Mouse (Mus musculus): ENCODE data around the gene 2410002F23Rik. TPM values are rescaled to one million over a fixed set of nuclear protein-coding genes. Genes with fewer than 3 reads are reported as not detected.
A peak's percentile ranks its signal among the peaks of the same experiment; 100 is the strongest.
"Not testable (repeated sequence)": the region's sequence is repeated elsewhere in the genome, so short reads cannot be mapped to it uniquely, and the experiment has no call there.

Gene 2410002F23Rik
- polyA plus RNA-seq (2017; shearing (Covaris generic)) = 100 to 1,000 TPM in 1 of 3 experiments, 10 to 100 TPM in 2; 47.7 to 133 (median 97.4) TPM

- ATAC-seq = peak; percentile 84
These were observed at the start of gene 2410002F23Rik, which contains the start of gene 1700028J19Rik for GRCm38 (mm10) chr7:44246055-44246983. 2410002F23Rik (plus strand) TSS chr7:44246722. 1700028J19Rik (minus strand) TSS chr7:44246695.

- ATAC-seq = no peak
These were observed 48.6 kb upstream of the 2410002F23Rik start, which contains the start of gene Klk1b3 for GRCm38 (mm10) chr7:44197891-44198290. Klk1b3 (plus strand) TSS chr7:44198191.

GRCm38 (mm10) chr7:44207135-44207534, 39.4 kb upstream of the 2410002F23Rik start, which contains the start of gene Klk1b4:
Klk1b4 (plus strand) TSS chr7:44207435.
- ATAC-seq = not testable (repeated sequence)

GRCm38 (mm10) chr7:44208307-44208706, 38.2 kb upstream of the 2410002F23Rik start:
- ATAC-seq = no peak

GRCm38 (mm10) chr7:44215645-44216044, 30.9 kb upstream of the 2410002F23Rik start, which contains the start of gene Klk1b5:
Klk1b5 (plus strand) TSS chr7:44215945.
- no peak for ATAC-seq

- ATAC-seq = not testable (repeated sequence)
These were observed 24.9 kb upstream of the 2410002F23Rik start for GRCm38 (mm10) chr7:44221601-44222000.

GRCm38 (mm10) chr7:44222335-44222734, 24.2 kb upstream of the 2410002F23Rik start:
- ATAC-seq = not testable (repeated sequence)

- no peak for ATAC-seq
These were observed 21.4 kb upstream of the 2410002F23Rik start, which contains the start of gene Klk1 for GRCm38 (mm10) chr7:44225076-44225475. Klk1 (plus strand) TSS chr7:44225360.

GRCm38 (mm10) chr7:44235909-44236308, 10.6 kb upstream of the 2410002F23Rik start, which contains the start of gene Gm36864:
Gm36864 (plus strand) TSS chr7:44236177.
- no peak for ATAC-seq

- no peak for ATAC-seq
These were observed 6.6 kb upstream of the 2410002F23Rik start for GRCm38 (mm10) chr7:44239913-44240312.

GRCm38 (mm10) chr7:44240712-44241111, 5.8 kb upstream of the 2410002F23Rik start:
- no peak for ATAC-seq

GRCm38 (mm10) chr7:44241163-44241562, 5.4 kb upstream of the 2410002F23Rik start:
- ATAC-seq = no peak

- ATAC-seq = no peak
These were observed 2.4 kb upstream of the 2410002F23Rik start for GRCm38 (mm10) chr7:44244080-44244479.

GRCm38 (mm10) chr7:44246984-44247470, 505 bp downstream of the 2410002F23Rik start:
- peak; percentile 52 for ATAC-seq

- no peak for ATAC-seq
These were observed 1.4 kb downstream of the 2410002F23Rik start for GRCm38 (mm10) chr7:44247971-44248370.

GRCm38 (mm10) chr7:44249248-44249647, 2.7 kb downstream of the 2410002F23Rik start:
- ATAC-seq = no peak

- ATAC-seq = not testable (repeated sequence)
These were observed 4.3 kb downstream of the 2410002F23Rik start for GRCm38 (mm10) chr7:44250732-44251275.

GRCm38 (mm10) chr7:44253023-44253616, 6.6 kb downstream of the 2410002F23Rik start:
- ATAC-seq = no peak

- no peak for ATAC-seq
These were observed 8.4 kb downstream of the 2410002F23Rik start for GRCm38 (mm10) chr7:44254930-44255329.

- ATAC-seq = no peak
These were observed 10.8 kb downstream of the 2410002F23Rik start, which contains the start of gene Acp4 for GRCm38 (mm10) chr7:44257278-44257677. Acp4 (minus strand) TSS chr7:44257378.

- no peak for ATAC-seq
These were observed 13.9 kb downstream of the 2410002F23Rik start for GRCm38 (mm10) chr7:44260410-44260809.

- ATAC-seq = no peak
These were observed 14.6 kb downstream of the 2410002F23Rik start, which contains the start of gene Gm15517 for GRCm38 (mm10) chr7:44261147-44261546. Gm15517 (plus strand) TSS chr7:44261447.

Data from inflammation-experienced regulatory T-cells, adult 6 months (primary cell).